Mouse (Mus musculus) adrenal gland, postnatal 0 days (tissue): ENCODE measurements around the gene Pth1r. TPM values are rescaled to one million over a fixed set of nuclear protein-coding genes. Genes with fewer than 3 reads are reported as not detected.

ENCODE experiments used
- polyA plus RNA-seq: library from polyadenylated mRNA; unstranded; fragments of >200 nt; fragmentation: Nextera tagmentation; extraction: Ambion mirVana; gene quantifications from 2 replicates; pipeline ENCODE4 v1.2.1, GENCODE M21; 2015

Pth1r gene
- polyA plus RNA-seq, result 12.3 and 17.4 TPM in 2 replicates

GRCm38 (mm10) chr9:110746961-110747360 is at the start of gene Pth1r:
Pth1r (minus strand) TSS chr9:110747145.

DNA sequence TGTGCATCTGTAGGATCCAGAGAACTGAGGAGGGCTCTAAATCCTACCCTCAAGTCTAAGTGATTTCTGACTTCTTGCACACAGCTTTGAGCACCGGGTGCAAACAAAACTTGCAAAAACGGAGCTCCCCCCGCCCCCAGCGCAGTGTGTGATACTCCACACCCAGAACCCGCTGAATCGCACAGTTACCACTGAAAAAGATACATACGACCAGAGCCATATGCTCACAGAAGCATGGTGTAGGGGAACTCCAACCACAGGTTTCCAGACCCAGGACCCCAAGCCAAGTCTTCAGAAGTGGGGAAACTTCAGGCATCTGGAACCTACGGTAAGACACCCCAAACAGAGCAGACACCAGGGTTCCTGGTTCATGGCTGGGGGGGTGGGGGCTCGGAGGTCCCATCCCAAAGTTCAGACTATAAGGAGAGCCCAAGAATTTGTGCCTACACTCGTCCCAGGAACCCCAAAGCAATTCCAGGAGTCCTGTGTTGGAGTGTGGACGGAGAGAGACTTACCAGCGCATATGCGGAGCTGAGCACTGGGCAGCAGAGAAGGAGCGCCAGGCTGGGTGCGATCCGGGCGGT is 5.1 kb downstream of the Pth1r start, which contains the start of gene Myl3:
TSS of gene Myl3 (plus strand) at position 151 of the 584 bp plus-strand sequence.

Other genes with a start within 250 kb of the Pth1r start
- gene Setd2, start 214.5 kb downstream of the Pth1r start, polyA plus RNA-seq, result 16.0 and 22.4 TPM in 2 replicates
- 37.6 and 41.6 TPM in 2 replicates for gene Nradd, start 122.7 kb downstream of the Pth1r start, polyA plus RNA-seq
- 0.90 and 1.3 TPM in 2 replicates for gene Nbeal2, start 93.0 kb downstream of the Pth1r start, polyA plus RNA-seq
- 97.3 and 123 TPM in 2 replicates for gene Ccdc12, start 90.6 kb downstream of the Pth1r start, polyA plus RNA-seq
- gene Myl3, start 5.3 kb downstream of the Pth1r start, polyA plus RNA-seq, result 0.62 and 2.2 TPM in 2 replicates
- gene Prss42, start 51.0 kb upstream of the Pth1r start, polyA plus RNA-seq, result not detected in 2 replicates
- not detected in 2 replicates for gene Prss44, start 66.8 kb upstream of the Pth1r start, polyA plus RNA-seq
- not detected in 2 replicates for gene Prss43, start 79.5 kb upstream of the Pth1r start, polyA plus RNA-seq
- gene Prss45, start 87.4 kb upstream of the Pth1r start, polyA plus RNA-seq, result not detected in 2 replicates
- gene Prss46, start 97.4 kb upstream of the Pth1r start, polyA plus RNA-seq, result not detected in 2 replicates
- gene Prss50, start 110.8 kb upstream of the Pth1r start, polyA plus RNA-seq, result 0.51 and 0.66 TPM in 2 replicates
- 1.8 and 2.7 TPM in 2 replicates for gene Als2cl, start 132.7 kb upstream of the Pth1r start, polyA plus RNA-seq
- 1.7 and 2.1 TPM in 2 replicates for gene Tmie, start 133.0 kb upstream of the Pth1r start, polyA plus RNA-seq
- gene Fam240a, start 169.7 kb upstream of the Pth1r start, polyA plus RNA-seq, result not detected in 2 replicates
- gene Tdgf1, start 199.0 kb upstream of the Pth1r start, polyA plus RNA-seq, result 0.25 and 0.27 TPM in 2 replicates
- 6.2 and 9.1 TPM in 2 replicates for gene Lrrc2, start 204.4 kb upstream of the Pth1r start, polyA plus RNA-seq
- gene Rtp3, start 243.4 kb upstream of the Pth1r start, polyA plus RNA-seq, result 0.93 and 1.8 TPM in 2 replicates